Mouse (Mus musculus) yolk sac, embryonic 10.5 days (tissue): ENCODE results near the gene Inpp5b.

Experiments
- DNase-seq: peaks from one replicate; pipeline ENCODE4 v3.0.0-alpha.2; 2017; ENCODE audit warnings: low spot score

The Inpp5b gene

DNA sequence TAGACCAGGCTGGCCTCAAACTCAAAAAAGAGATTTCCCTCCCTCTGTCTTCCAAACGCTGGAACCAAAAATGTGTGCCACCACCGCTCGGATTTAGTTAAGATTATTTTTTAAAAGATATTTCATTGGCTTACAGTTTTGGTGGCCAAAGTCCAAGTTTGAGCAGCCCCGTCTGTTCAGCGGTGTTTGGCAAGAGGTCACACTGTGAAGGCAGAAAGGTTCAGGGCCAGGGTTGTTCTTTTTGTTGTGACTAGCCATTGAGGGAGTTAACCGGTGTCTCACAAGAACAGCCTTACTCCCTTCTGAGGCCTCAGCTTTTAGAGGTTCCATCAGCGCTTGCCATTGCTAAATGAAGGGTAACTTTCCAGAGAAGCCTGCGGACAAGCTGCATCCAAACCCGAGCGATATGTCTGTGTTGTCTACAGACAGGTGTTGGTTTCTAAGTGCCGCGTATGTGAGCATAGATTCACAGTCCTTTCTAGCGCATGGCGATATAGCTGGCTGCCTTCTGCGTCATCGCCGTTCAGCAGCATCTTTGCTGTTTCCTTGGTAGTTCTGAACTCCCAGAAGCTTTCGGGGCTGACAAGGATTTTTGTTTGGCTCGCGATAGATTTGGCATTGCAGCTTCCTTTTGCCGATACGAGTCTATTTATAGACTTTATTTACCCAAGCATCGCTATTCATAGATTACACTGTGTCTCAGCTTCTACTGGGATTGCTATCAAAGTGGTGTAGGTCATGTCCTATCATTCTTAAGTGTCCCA lies 24.3 kb downstream of the Inpp5b start:
- no peak for DNase-seq

DNA sequence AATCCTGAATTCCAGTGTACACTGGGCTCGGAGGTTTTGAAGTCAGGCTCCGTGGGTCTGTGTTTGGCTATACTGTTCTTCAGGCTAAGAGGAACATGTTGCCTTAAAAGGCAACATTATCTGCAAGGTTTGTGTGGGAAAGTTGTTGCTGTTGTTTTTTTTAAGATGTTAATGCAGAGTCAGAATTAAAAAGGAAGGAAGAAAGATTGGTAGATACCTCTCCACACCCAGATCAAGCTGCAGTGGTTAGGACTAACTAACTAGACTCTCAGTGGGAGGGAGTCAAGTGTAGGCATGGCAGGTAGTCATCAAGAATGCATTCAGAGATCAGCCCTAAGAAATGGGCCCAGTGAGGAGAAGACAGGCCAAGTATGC lies 24.9 kb downstream of the Inpp5b start:
- no peak for DNase-seq

- DNase-seq: no peak
Observed at GRCm38 (mm10) chr4:124768963-124769591, 27.4 kb downstream of the Inpp5b start.

DNA sequence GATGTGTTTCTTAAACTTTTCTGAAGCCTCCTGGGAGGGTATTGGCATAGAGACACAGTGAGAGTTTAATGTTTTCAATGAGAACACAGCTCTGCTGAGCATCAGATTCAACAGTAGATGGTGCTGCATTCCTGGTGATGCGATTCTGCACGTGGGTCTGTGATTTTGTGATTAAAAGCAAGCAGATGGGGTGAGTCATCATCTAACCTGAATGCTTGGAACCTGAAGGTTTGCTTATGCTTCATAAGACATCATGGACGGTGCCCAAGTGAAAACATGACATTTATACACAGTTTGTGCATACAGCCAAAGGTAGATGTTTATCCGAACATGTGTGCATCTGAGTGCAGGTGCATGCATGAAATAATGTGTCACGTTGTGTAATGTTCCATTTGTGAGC lies 29.0 kb downstream of the Inpp5b start:
- no peak for DNase-seq

- DNase-seq: peak; percentile 8
Observed at GRCm38 (mm10) chr4:124772125-124772524, 30.5 kb downstream of the Inpp5b start.

DNA sequence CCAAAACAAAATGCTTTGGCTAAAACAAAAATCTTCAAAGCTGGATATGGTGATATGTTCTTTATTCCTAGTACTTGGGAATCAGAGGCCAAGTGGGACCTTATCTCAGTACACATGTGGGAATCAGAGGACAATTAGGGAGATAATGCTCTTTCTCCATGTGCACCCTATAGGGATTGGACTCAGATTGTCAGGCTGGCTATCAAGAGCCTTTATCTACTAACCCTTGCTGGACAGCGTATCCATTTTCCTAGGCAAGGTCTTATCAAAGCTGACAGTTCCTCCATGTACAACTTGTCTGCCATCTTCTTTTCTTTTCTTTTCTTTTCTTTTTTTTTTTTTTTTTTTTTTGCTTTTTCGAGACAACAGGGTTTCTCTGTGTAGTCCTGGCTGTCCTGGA lies 31.8 kb downstream of the Inpp5b start:
- no peak for DNase-seq

DNA sequence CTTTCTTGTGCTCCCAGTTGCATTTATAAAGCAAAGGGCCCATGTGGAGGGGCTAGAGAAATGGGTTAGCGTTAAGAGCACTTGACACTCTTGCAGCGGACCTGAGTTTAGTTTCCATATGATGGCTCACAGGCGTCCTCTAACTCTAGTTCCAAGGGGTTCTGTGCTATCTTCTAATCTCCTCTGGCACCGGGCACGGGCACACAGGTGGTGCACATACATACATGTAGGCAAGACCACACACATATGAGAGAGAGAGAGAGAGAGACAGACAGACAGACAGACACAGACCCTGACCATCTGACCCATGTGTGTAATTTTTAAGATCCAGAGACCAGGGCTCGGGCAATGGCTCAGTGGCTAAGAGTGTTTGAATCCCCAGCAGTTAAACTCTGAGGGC lies 32.3 kb downstream of the Inpp5b start:
- DNase-seq: no peak

- peak; percentile 34 for DNase-seq
Observed at GRCm38 (mm10) chr4:124774429-124774828, 32.8 kb downstream of the Inpp5b start.

GRCm38 (mm10) chr4:124781361-124781760 lies 39.7 kb downstream of the Inpp5b start:
- no peak for DNase-seq

DNA sequence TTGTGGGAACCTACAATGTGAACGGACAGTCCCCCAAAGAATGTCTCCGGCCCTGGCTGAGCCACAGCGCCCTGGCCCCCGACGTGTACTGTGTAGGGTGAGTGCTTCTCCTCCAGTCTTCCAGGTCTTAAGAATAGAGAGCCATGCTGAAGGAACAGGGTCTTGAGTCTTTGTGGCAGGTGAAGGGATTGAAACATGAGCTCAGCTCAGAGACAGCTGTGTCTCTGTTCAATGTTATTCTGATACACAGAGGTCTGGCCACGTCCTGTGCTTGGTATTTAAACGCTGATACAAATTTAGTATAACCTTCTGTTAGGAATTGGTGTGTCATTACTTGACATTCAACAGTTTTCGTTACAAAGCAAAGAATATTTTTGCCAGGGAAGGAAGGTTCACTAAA lies 40.7 kb downstream of the Inpp5b start:
- no peak for DNase-seq

GRCm38 (mm10) chr4:124783937-124784336 lies 42.3 kb downstream of the Inpp5b start:
- no peak for DNase-seq

DNA sequence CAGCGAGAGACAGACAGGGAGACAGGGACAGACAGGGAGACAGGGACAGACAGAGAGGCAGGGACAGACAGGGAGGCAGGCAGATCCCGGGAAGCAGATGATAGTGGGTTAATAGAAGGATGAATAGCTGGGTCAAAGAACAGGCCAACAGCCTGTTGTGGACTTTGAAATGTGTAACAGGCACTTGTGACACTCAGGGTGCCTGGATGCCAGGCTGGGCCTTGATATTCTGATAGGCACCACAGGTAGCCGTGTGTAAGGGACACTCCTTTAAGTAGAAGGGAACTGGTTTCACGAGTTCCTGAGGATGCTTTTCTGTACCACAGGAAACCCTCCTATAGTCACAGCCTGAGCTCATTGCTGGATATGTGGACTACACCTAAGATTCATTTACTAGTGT lies 48.4 kb downstream of the Inpp5b start:
- no peak for DNase-seq

- DNase-seq: no peak
Observed at GRCm38 (mm10) chr4:124792114-124792513, 50.5 kb downstream of the Inpp5b start.

DNA sequence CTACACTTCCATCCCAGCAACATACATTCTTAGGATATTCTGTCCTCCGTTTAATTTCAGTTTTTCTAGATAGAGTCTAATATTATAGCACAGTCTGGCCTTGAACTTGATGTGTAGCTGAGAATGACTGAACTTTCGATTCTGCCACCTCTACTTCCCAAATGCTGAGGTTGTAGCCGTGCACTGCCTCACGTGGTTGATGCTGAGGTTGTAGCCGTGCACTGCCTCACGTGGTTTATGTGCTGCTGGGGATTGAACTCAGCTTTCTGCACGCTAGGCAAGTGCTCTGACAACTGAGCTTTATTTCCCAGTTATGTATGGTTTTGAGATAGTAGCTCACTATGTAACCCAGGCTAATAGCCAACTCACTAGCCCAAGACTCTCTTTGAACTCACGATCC lies 54.5 kb downstream of the Inpp5b start:
- no peak for DNase-seq

- DNase-seq: no peak
Observed at GRCm38 (mm10) chr4:124796913-124797312, 55.3 kb downstream of the Inpp5b start.

DNA sequence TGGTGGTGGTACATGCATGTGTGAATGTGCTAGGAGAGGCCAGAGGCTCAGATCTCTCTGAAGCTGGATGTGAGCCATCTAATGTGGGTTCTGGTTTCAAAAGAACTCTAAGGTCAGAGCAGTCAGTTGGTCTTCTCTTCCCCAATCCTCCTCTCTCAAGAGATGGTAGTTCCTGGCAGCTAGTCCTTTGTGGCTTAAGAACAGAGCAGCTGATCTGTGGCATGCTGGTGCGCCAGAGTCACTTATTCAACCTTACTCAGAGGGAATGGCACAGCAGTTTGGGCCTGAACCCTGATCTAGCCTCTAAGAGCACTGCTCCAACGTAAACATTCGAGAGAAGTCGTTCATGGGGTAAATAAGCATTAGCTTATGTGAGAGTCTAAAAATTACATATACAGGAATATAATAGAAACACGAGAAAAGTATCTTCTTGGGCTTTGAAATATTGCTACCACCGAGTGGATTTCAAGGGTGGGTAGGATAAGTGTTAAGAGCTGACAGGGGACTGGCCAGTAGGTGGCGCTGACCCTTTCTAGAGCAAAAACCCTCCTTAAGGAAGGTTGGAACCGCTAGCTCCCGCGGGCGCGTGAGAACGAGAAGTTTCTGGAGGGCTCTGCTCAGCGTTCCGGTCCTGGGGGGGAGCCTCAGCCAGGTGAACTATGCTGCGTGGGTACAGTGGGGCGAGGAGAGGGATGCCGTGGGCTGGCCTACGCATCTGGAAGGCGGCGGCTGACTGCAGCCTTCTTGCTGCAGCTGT lies 60.1 kb downstream of the Inpp5b start, which contains the start of gene Mtf1:
Gene Mtf1, plus strand, starts transcription at position 553 of the 757 bp plus-strand sequence.
- peak; percentile 80 for DNase-seq

DNA sequence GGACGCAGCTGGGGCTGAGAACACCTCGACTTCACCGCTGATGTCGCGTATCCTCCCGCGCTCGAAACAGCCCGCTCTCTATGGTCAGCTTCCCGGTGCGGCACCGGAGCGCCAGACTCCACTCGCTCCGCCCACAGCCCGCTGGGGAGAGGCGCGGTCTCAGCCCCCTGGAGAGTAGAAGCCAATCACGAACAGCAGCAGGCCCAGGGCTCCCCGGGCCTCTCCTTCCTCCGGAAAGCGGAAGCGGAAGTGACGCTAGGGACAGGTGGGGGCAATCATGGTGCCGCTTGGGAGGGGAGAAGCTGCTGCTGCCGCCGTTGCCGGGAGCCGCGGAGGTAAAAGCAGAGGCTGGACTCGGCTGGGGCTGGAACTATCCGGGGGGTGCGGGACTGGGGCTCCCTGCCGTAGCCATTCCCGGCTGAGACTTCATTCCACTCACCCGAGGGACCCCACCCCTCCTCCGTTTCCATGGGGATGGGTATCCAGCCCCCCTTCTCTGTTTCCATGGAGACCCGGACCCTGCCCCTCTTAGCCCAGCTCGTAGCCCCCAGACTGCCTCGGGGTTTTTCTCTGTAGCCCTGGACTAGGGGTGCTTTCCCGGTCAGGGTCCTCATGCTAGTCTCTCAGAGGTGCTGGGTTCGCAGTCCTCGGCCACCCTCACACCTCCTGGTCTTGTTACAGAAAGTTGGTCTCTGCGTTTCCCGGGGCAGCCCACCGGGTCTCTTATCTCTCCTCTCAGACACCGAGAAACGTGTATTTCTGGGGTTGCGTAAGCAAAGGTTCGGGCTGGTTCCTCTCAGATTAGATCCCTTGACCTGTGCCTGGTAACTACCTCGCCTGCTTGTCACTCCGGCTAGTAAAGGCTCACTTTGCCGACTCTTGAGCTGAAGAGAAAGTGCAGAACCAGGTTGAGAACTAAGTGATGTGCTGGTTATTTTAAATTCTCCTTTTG lies 60.9 kb downstream of the Inpp5b start:
- DNase-seq: peak; percentile 96

GRCm38 (mm10) chr4:124803406-124803805 lies 61.8 kb downstream of the Inpp5b start:
- DNase-seq: no peak

GRCm38 (mm10) chr4:124808511-124808910 lies 66.9 kb downstream of the Inpp5b start:
- peak; percentile 44 for DNase-seq

DNA sequence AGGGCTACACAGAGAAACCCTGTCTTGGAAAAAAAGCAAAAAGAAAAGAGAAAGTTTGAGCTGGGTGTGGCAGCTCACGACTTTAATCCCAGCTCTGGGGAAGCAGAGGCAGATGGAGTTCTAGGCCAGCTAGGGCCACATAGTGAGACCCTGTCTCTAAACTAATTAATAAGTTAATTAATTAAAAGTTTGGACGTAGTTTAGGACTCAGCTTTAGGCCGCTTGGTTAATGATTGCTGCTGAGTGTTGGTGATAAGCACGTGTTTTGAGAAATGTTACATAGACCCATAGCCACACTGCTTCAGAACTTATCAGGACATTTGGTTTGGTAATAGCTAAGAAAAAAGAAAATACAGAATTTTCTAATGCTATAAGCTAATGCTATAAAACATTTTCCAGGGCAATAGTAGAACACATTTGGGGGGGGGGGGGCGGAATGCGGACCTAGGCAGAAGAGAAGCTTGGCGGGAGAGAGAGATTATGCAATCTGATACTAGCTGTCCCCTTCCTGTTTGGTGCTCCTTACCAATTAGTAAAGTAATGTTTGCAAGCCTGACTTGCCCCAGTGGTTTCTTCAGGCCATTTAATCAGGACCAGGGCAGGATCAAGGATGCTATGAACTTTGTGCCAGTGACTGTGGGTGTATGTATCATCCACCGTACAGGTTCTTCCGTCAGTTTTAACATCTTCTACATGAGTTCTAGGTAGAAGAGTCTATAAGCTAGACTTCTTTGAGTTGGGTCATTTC lies 67.7 kb downstream of the Inpp5b start:
- DNase-seq: peak; percentile 45

DNA sequence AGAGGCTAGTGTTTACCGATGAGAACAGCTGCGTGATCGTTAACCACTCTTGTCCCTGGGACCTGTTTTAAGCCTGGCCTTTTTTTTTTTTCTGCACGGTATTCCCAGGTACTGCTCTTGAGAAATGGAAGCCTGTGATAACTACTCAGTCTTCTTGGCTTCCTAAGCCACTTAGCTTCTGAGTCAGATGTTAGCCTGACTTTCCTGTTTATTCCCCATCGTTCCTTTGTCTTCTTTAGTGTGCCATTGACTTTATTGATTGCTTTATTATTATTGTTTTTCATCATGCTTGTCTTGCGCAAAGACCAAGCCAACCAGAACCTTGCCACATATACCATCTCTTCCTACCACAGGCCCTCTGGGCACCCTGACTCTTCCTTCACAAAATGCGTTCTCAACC lies 68.4 kb downstream of the Inpp5b start:
- no peak for DNase-seq
